Mouse (Mus musculus): Measurements from ENCODE around the gene Sh3bp5.

Gene Sh3bp5

GRCm38 (mm10) chr14:31389421-31390147 is 46.3 kb downstream of the Sh3bp5 start:
- DNase-seq, result no peak

- DNase-seq, result no peak
Measured at GRCm38 (mm10) chr14:31388086-31388872, 47.6 kb downstream of the Sh3bp5 start.

GRCm38 (mm10) chr14:31387301-31387981 is 48.4 kb downstream of the Sh3bp5 start:
- DNase-seq, result peak; percentile 49 to 66

GRCm38 (mm10) chr14:31385977-31386697 is 49.7 kb downstream of the Sh3bp5 start:
- peak; percentile 69 to 70 for DNase-seq

- DNase-seq, result no peak
Measured at GRCm38 (mm10) chr14:31385406-31385805, 50.5 kb downstream of the Sh3bp5 start.

GRCm38 (mm10) chr14:31384366-31385323 is 51.2 kb downstream of the Sh3bp5 start:
- DNase-seq, result no peak

GRCm38 (mm10) chr14:31383470-31384050 is 52.3 kb downstream of the Sh3bp5 start:
- DNase-seq, result no peak

- no peak for DNase-seq
Measured at GRCm38 (mm10) chr14:31382276-31382675, 53.6 kb downstream of the Sh3bp5 start.

GRCm38 (mm10) chr14:31376331-31376730 is 59.5 kb downstream of the Sh3bp5 start:
- DNase-seq, result no peak

GRCm38 (mm10) chr14:31374390-31374789 is 61.5 kb downstream of the Sh3bp5 start:
- DNase-seq, result no peak

GRCm38 (mm10) chr14:31369377-31369776 is 66.5 kb downstream of the Sh3bp5 start:
- no peak for DNase-seq

- no peak for DNase-seq
Measured at GRCm38 (mm10) chr14:31367951-31368350, 67.9 kb downstream of the Sh3bp5 start.

GRCm38 (mm10) chr14:31365350-31365749 is 70.5 kb downstream of the Sh3bp5 start:
- peak; percentile 65 to 77 for DNase-seq

GRCm38 (mm10) chr14:31364589-31364988 is 71.3 kb downstream of the Sh3bp5 start:
- DNase-seq, result no peak

- no peak for DNase-seq
Measured at GRCm38 (mm10) chr14:31362236-31362635, 73.6 kb downstream of the Sh3bp5 start.

- DNase-seq, result no peak
Measured at GRCm38 (mm10) chr14:31345367-31345766, 90.5 kb downstream of the Sh3bp5 start.

GRCm38 (mm10) chr14:31343241-31343640 is 92.6 kb downstream of the Sh3bp5 start:
- DNase-seq, result no peak

- no peak for DNase-seq
Measured at GRCm38 (mm10) chr14:31337947-31338346, 97.9 kb downstream of the Sh3bp5 start.

GRCm38 (mm10) chr14:31337406-31337805 is 98.5 kb downstream of the Sh3bp5 start:
- no peak for DNase-seq

GRCm38 (mm10) chr14:31336369-31337155 is 99.3 kb downstream of the Sh3bp5 start, which contains the start of gene Capn7:
TSS of gene Capn7 (plus strand) at chr14:31336638.
- DNase-seq, result peak; percentile 96 to 99
